Mouse (Mus musculus) effector memory CD4-positive, alpha-beta T cell, adult 5 months (primary cell): ENCODE measurements around the gene Dnaaf1. TPM values are rescaled to one million over a fixed set of nuclear protein-coding genes. Genes with fewer than 3 reads are reported as not detected.

ENCODE experiments used
- polyA plus RNA-seq: library from polyadenylated mRNA; unstranded; fragments of 100-300 nt; shearing (Covaris generic); gene quantifications from one replicate; pipeline ENCODE4 v1.2.1, GENCODE M21; 2017

Gene Dnaaf1
- polyA plus RNA-seq, result not detected

DNA sequence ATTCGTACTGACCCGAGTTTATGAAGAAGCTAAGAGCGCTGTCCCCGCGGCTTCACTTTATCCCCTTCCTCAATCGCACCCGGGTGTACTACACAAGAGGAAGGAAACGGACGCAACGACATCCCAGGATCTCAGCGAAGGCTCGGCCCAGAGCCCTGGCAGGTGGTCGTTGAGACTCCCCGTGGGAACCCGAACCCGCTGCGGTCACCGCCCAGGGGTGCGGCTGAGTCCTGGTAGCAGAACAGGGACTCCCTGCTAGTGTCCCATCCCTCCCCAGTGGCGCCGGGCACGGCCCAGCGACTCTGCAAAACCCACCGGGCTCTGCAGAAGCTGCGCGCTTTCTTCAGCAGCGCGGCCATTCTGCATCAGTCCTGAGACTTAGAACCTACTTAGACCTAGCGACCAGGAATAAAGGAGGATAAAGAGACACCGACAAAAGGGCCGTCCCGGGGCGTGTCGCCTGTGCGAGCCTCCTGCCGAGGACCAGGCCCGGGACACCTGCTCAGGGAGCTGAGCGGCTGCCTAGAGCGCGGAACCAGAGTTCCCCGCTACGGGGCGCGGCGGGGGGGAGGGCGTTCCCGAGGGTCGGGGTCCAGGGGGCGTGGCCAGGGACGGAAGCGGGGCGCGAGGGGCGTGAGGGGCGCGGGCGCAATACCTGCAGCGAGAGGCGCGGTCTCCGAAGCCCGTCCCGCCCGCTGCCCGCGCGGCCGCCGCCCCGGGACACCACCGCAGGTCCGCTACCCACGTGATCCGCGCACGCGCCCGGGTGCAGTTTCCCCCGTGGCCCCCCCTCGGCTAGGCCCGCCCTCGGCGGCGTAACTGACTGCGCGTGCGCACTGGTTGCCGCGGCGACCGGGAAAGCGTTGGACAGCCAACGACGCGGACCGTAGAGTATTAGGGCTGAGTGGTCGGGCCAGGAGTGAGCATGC lies at the start of gene Dnaaf1, which contains the start of gene Hsdl1:
Gene Dnaaf1, plus strand, starts transcription at position 799 of the 929 bp plus-strand sequence.
Gene Hsdl1, minus strand, starts transcription at position 747 of the 929 bp plus-strand sequence.

DNA sequence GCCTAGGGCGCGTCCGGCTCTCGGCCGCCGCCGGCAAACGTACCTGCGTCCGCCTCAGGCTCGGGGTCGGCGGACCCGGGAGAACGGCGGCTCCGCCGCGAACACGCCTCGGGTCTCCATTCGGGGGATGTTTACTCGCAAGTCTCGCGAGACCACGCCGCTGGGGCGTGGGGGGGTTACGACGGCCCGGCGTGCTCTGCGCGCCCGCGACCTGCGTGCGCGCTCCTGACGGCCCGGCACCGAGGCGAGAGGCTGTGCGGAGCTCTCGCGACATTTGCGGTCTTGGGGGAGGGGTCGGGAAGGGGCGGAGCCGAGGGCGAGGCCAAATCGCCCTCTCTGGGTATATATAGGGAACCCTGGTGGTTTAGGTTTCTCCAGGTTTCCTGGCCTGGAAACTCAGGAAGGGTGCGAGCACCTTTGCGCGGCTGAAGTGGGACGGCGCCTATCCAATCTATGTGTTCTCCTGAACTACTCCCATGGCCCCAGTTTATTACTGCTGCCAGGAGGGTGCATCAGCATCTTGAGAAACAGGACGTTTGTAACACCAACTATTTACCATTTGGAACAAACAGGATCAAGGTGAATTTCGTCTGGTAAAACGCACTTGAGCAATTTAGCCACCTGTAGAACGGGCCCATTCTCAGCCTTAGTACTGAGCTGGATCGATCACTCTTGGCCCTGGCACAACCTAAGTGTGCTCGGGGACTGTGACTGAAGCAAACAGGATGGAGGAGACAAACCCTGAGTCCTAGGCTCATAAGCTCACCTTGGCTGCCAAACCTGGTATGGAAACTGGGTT lies 16.2 kb upstream of the Dnaaf1 start, which contains the start of gene Mbtps1:
Gene Mbtps1, minus strand, starts transcription at position 133 of the 799 bp plus-strand sequence.

DNA sequence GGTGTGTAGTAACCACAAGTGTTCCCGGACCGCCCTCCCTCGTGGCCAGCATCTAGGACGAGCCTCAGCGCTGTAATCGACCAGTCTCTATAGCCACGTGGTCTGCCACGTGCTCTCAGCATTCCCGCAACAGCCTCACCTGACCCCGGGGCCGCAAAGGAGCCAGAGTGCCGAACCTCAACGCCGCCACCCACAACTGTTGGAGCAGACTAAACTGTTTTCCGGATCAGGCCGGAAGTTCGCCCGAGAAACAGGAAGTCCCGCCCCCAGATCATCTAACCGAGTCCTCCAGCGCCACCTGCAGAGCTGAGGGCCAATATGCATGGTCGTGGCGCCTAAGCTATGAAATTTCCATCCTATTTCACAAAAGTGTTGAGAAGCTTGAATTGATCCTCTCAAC lies 30.0 kb downstream of the Dnaaf1 start, which contains the start of gene Taf1c:
Gene Taf1c, minus strand, starts transcription at position 227 of the 400 bp plus-strand sequence.

DNA sequence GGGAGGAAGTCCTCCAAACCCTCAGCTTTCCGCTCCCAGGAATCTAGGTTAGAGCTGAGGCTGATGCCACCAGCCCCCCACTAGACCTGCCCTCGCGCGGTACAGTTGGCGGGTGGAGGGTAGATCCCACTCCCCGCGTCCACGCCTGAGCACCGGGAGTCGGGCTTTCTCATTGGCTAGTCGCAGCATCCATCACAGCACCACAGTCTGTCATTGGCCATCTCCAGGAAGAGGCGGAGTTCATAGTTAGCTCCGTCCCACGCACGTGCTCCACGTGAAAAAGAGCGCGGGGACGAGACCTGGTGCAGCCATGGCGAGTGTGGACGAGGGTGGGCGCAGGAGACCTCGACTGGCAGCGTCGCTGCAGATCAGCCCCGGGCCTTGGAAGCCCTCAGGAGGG lies 37.4 kb downstream of the Dnaaf1 start, which contains the start of gene Adad2:
Gene Adad2, plus strand, starts transcription at position 277 of the 400 bp plus-strand sequence.

DNA sequence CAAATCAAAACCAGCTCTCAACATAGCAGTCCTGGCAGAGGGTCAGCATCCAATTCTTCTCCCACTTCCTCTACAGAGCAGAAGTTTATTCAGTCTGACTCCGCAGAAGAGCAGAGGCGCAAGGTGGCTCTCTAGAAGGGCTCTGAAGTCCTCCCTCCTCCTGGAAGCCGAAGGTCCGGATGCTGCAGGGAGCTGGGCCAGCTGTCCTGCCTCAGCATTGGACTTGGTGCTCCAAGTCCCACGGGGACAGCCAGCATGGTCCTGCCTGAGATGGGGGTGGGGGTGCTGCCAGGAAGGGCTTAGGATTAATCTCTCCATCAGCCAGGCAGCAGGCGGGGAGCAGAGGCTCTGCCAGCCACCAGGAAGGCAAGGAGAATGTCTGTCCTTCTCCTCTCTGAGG lies 60.3 kb downstream of the Dnaaf1 start, which contains the start of gene Kcng4:
Gene Kcng4, minus strand, starts transcription at position 303 of the 400 bp plus-strand sequence.

Other genes with a start within 250 kb of the Dnaaf1 start
- gene Hsbp1, start 230.7 kb upstream of the Dnaaf1 start, polyA plus RNA-seq, result 89.0 TPM
- gene Mlycd, start 180.4 kb upstream of the Dnaaf1 start, polyA plus RNA-seq, result 13.0 TPM
- gene Osgin1, start 141.1 kb upstream of the Dnaaf1 start, polyA plus RNA-seq, result 10.5 TPM
- gene Necab2, start 128.5 kb upstream of the Dnaaf1 start, polyA plus RNA-seq, result not detected
- 0.31 TPM for gene Slc38a8, start 73.5 kb upstream of the Dnaaf1 start, polyA plus RNA-seq
- 76.4 TPM for gene Mbtps1, start 16.5 kb upstream of the Dnaaf1 start, polyA plus RNA-seq
- gene Hsdl1, start 52 bp upstream of the Dnaaf1 start, polyA plus RNA-seq, result 71.7 TPM
- gene Taf1c, start 30.0 kb downstream of the Dnaaf1 start, polyA plus RNA-seq, result 20.1 TPM
- not detected for gene Adad2, start 37.5 kb downstream of the Dnaaf1 start, polyA plus RNA-seq
- not detected for gene Kcng4, start 60.4 kb downstream of the Dnaaf1 start, polyA plus RNA-seq
- gene Wfdc1, start 91.1 kb downstream of the Dnaaf1 start, polyA plus RNA-seq, result not detected
- not detected for gene Atp2c2, start 124.8 kb downstream of the Dnaaf1 start, polyA plus RNA-seq
- gene Tldc1, start 203.2 kb downstream of the Dnaaf1 start, polyA plus RNA-seq, result 2.1 TPM